Mouse (Mus musculus) fat pad, adult 2 months (tissue): ENCODE results near the gene Hmces.

Experiments
- DNase-seq: peaks from one replicate; pipeline ENCODE4 v3.0.0-alpha.2; 2011; ENCODE audit warnings: low read depth, low spot score; ENCODE audit errors: extremely low read depth

Hmces gene

DNA sequence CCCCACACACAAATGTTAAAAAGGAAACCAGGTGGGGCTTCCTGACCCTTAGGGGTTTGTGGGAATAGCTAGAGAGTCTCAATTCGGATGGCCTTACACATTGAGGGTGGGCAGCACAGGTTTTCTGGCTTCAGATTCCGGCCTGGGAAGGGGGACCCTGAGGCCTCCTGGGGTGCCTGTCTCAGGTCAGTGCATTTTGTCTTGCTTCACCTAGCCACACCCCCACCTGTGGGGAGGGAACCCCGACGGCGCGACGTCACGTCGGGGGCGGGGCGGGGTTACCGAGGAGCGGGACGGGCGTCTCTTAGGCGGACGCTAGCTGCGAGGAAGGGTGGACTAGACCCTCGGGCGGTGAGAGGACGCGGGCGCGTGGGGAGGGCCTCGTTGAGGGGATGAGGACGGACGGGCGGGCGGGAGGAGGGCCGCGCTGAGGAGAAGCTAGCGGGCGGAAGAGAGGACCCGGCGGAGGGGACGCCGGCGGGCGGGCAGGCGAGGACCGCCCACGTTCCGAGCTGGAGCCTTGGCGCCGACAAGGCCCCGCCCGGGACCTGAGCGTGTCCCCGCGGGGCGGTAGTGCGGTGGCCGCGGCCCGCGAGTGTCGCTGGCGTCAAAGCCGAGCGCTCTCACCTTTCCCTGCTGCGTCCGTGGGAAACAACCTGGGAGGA lies at the start of gene Hmces:
Gene Hmces, plus strand, starts transcription at position 275 of the 665 bp plus-strand sequence.
- no peak for DNase-seq

DNA sequence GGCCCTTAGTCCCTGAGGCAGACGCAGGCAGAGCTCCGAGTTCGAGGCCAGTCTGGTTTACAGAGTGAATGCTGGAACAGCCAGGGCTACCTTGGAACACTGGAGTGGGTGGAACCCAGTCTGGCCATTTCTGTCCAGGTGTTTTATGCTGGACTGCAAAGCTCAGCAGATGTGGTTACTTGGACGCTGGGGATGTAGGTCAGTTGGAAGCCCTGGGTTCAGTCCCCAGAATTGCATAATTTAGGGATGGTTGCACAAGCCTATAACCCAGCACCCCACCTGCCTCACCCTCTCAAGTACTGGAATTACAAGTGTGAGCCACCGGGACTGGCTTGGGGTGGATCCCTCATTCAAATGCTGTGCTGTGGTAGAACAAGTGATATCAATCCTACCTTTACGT lies 47.5 kb upstream of the Hmces start:
- no peak for DNase-seq

GRCm38 (mm10) chr6:87867256-87867655 lies 46.5 kb upstream of the Hmces start:
- DNase-seq = no peak

GRCm38 (mm10) chr6:87868871-87869506 lies 44.7 kb upstream of the Hmces start:
- DNase-seq = peak; percentile 28

DNA sequence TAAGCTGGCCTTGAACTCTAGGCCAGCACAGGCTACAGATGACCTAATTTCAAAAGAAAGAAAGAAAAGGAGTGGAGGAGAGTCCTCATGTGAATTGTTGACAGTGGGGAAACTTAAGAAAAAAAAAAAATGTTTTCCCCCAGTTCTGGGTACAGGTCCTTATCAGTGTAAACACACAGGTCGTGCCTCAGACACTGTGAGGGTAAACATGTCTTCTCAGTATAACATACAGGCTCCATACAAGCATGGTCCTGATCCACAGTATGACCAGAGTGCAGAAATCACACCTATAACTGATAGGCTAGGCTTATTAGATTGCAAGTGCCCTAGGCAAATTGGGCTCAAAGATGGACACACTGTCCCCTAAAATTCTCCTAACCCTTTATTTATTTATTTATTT lies 43.3 kb upstream of the Hmces start:
- no peak for DNase-seq

DNA sequence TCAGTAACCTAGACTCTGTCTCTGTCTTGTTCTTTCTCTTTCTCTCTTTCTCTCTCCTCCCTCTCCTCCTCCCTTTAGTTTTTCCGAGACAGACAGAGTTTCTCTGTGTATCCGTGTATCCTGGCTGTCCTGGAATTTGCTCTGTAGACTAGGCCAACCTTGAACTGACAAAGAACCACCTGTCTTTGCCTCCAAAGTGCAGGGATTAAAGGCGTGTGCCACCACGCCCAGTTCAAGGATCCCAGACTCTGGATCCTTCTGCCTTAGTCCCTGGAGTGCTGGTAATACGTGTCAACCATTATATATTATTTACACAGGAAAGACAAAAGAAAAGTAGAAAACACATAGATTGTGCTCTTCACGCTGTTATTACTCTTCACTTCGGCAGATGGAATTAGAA lies 42.5 kb upstream of the Hmces start:
- no peak for DNase-seq

DNA sequence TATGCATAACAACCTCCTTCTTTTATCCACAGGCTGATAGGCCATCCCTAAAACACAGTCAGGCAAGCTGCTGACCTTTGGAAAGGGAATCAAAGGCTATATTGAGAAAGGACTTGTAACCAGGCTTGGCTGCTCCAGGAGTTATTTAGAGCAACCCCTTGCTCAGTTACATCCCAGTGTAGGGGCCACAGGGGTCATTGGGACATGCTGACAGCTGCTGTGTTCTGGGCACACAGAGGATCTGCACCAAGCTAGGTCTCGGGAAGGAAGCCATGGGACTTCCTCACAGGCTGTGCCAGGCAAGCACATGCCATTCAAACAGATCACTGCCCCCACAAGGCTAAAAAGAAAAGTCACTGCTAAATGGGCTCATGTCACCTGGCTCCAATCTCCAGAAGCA lies 40.6 kb upstream of the Hmces start:
- no peak for DNase-seq

DNA sequence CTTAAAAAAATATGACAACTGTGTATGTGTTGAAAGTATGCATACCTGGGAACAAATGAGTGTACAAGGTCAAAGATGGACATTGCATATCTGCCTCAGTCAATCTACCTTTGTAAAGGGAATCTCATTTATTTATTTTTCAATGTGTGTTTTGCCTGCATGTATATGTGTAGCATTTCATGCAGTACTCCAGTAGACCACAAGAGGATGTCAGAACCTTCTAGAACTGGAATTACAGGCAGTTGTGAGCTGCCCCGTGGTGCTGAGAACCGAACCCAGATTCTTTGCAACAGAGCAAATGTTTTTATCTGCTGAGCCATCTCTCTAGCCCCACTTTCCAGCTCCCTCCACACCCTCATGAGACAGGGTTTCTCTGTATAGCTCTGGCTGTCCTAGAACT lies 39.8 kb upstream of the Hmces start:
- no peak for DNase-seq

GRCm38 (mm10) chr6:87875083-87875482 lies 38.7 kb upstream of the Hmces start:
- no peak for DNase-seq

DNA sequence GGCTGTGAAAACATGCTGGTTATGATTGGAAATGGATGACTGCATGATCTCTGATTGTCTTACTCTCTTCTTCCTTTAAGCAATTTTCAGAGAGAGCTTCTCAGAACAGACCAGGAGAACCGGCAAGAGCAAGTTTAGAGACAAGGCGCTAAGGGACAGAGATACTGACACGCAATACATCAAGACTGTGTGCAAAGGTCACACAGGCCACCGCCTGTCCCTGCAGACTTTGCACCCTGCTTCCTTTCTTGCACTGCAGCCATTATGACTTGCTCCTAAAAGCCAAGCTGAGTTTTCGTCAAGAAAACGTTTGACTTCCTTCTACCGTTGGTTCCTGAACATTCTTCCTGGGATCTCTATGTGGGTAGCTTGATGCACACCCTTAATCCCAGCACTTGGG lies 38.2 kb upstream of the Hmces start:
- no peak for DNase-seq

GRCm38 (mm10) chr6:87876068-87876643 lies 37.6 kb upstream of the Hmces start:
- DNase-seq = no peak

DNA sequence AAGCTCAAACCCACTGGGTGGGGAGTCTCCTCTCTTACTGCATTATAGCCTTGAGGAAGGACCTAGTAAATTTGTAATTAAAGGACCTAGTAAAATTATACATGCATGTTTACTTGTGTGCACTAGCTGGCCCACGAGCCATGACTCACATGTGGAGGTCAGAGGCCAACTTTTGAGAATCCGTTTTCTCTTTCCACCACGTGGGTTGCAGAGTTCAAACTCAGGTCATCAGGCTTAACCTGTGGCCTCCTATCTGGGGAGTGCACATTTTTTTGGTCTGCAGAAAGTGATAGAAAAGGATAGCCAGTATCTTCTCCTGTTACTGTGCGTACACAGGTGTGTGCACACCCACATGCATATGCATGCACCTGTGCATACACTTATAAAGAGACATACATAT lies 34.7 kb upstream of the Hmces start:
- DNase-seq = no peak

DNA sequence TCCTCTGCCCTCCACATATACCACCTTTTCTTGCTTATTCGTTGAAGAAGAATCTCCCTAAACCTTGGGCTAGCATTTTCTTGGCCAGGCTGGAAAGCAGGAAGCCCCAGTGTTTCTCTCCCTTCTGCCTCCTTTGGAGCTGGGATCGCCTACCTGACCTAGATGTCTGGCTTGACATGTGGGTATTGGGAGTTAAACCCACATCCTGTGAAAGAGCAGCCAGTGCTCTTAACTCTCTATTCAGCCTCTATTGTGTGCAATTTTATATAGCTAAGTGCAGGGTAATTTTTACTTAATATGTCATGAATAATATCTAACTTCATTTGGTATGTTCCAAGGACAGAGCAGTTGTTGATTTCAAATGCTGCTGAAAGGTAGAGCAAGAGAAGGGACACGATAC lies 34.1 kb upstream of the Hmces start:
- DNase-seq = no peak

GRCm38 (mm10) chr6:87882221-87882620 lies 31.5 kb upstream of the Hmces start:
- DNase-seq = no peak

DNA sequence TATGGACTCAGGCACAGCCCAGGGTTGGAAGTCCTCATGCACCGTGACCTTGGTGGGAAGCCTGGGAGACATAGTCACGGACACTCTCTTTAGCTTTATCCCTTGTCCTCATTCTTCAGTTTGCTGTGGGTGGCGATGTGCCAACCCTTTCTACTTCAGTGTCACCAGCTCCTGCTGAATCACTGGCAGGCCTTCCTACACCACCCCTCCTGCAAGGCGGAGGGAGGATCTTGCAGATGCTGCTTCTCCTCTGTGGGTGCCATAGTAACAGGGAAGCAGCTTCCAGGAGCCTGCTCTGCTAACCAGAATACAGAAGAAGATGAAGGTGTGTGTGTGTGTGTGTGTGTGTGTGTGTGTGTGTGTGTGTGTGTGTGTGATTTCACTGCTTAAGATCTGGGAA lies 30.9 kb upstream of the Hmces start:
- DNase-seq = no peak

- DNase-seq = no peak
Observed at GRCm38 (mm10) chr6:87886721-87887120, 27.0 kb upstream of the Hmces start.

DNA sequence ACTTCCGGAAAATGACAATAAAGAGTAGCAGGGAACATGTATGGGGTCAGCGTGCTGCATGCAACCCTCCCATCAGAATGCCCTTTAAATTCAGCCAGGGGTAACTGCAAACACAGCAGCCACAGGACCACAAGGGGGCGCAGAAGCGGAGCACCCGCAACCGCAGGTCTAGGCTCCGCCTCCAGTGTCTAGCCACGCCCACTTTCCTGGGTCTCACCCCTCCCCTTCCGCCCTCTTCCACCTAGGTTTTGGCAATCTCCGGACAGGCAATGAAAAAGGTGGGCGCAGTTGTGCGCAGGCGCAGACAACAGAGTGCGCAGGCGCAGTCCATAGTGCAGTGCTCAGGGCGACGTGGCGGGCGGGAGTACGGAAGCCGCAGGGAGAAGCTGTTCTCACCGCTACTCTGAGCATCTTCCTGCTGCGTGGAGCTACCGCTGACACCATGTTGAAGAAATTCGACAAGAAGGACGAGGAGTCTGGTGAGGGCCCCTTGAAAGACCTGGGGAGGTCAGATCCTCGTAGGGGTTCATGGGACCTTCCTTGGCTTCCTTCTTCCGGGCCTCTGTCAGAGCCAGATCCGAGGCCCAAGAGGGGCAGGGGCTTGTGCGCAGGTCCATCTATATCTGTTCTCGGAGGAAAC lies 26.0 kb upstream of the Hmces start, which contains the start of gene Copg1:
Gene Copg1, plus strand, starts transcription at position 221 of the 640 bp plus-strand sequence.
- peak; percentile 58 for DNase-seq

DNA sequence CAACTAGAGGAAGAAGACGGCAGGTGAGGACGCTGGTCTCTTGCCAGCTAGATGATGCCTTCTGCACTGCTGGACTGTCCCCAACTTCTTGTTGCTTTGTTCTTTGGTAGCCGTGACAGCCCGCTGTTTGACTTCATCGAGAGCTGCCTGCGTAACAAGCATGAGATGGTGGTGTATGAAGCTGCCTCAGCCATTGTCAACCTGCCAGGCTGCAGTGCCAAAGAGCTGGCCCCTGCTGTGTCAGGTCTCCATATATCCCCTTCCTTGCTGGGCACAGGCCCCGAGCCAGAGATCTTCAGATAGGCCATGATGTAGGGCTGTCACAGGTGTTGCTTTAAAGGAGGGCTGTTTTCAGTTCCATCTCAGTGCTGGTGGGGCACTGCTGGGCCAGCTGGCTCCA lies 19.8 kb upstream of the Hmces start:
- DNase-seq = no peak

- DNase-seq = peak; percentile 59
Observed at GRCm38 (mm10) chr6:87898028-87898427, 15.7 kb upstream of the Hmces start.

DNA sequence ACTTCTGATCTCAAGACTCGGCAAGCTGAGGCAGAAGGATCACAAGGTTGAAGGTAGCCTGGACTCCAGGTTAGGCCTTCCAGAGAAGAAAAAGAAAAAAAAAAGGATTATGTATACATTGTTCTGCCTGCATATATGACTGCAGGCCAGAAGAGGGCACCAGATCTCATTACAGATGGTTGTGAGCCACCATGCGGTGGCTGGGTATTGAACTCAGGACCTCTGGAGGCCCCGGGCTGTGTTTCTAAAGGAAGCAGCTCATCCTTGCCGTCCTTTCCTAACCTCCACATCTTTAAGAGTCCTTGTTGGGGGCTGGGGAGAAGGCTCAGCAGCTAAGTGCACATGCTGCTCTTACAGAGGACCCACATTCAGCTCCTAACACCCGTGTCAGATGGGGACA lies 7.1 kb upstream of the Hmces start:
- DNase-seq = no peak

GRCm38 (mm10) chr6:87909181-87909580 lies 4.6 kb upstream of the Hmces start:
- DNase-seq = no peak

DNA sequence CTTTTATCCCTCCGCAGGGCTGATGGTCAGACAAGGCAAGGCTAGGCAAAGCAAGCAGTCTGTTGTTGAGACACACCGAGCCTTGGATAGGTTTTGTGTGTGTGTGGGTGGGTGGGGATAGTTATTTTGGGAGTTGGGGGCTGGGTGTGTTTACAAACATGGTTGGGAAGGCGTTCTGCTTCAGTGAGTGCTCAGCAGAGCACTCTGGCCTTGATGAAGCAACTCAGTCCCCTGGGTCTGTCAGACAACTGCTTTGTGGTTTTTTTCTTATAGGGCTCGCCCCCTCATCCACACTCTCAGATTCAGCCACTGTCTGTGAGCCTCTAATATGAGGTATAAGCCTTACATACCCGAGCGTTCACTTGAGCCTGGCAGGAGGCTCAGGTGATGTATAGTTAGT lies 2.2 kb upstream of the Hmces start:
- DNase-seq = no peak
